8 mouse cellular contexts compared by ENCODE assay signal in genomic region chr10:58932151-58932773, GRCm38 (mm10).
DNase-seq lines count a peak whose midpoint lies in the region; ATAC-seq and TF ChIP-seq lines count a peak whose summit lies in the region.

No protein-coding gene starts in this region.

- peak overlapping the region; percentile 59 for H3K4me2 ChIP-seq in limb, embryonic 13.5 days (replicated peaks)
- H3K4me2 ChIP-seq in neural tube, embryonic 13.5 days = peak overlapping the region; percentile 45

- H3K9me3 ChIP-seq in heart, embryonic 10.5 days = no peaks in the 10 kb centered on the region
- no peaks in the 10 kb centered on the region for H3K9me3 ChIP-seq in limb, embryonic 13.5 days
- no peaks in the 10 kb centered on the region for H3K9me3 ChIP-seq in neural tube, embryonic 13.5 days

- DNase-seq in layer of hippocampus, adult 2 months (ENCODE audit: low spot score in 2 of 2) = no peak
- DNase-seq in layer of hippocampus, postnatal 14 days (ENCODE audit: low spot score in 2 of 2) = no peak
- DNase-seq in heart, embryonic 10.5 days (ENCODE audit: low spot score) = peak; percentile 89
- no peak for DNase-seq in thymus, postnatal 36 days
- no peak for DNase-seq in urinary bladder, postnatal 10 days (ENCODE audit: low spot score)
- DNase-seq in left cerebral cortex, adult 8-10 months (ENCODE audit: low spot score in 2 of 2) = no peak

- peaks cover 17% of the 10 kb centered on the region for H3K4me1 ChIP-seq in heart, embryonic 10.5 days
- H3K4me1 ChIP-seq in limb, embryonic 13.5 days = peaks cover 12% of the 10 kb centered on the region
- H3K4me1 ChIP-seq in neural tube, embryonic 13.5 days (replicated peaks) = peaks cover 53% of the 10 kb centered on the region

- peak overlapping the region; percentile 43; the same call in 1 of the 2 replicates for H3K9ac ChIP-seq in limb, embryonic 13.5 days
- H3K9ac ChIP-seq in neural tube, embryonic 13.5 days = peak overlapping the region; percentile 31; the same call in 1 of the 2 replicates

- no peaks in the 10 kb centered on the region for H3K36me3 ChIP-seq in heart, embryonic 10.5 days
- H3K36me3 ChIP-seq in limb, embryonic 13.5 days = no peaks in the 10 kb centered on the region
- no peaks in the 10 kb centered on the region for H3K36me3 ChIP-seq in neural tube, embryonic 13.5 days

- 15% methylated on average over 22 of the region's 22 CpGs for WGBS in heart, embryonic 10.5 days
- WGBS in limb, embryonic 13.5 days = 18% methylated on average over 22 of the region's 22 CpGs
- WGBS in neural tube, embryonic 13.5 days = 34% methylated on average over 22 of the region's 22 CpGs

- H3K27ac ChIP-seq in layer of hippocampus, adult 2 months = 0 out of 2 replicates have a peak overlapping the region, but pooled peaks have one; percentile 7
- no peak overlapping the region for H3K27ac ChIP-seq in heart, embryonic 10.5 days
- 0 out of 2 replicates have a peak overlapping the region, but pooled peaks have one; percentile 15 for H3K27ac ChIP-seq in limb, embryonic 13.5 days
- peak overlapping the region; percentile 74 for H3K27ac ChIP-seq in neural tube, embryonic 13.5 days (replicated peaks)

- ATAC-seq in limb, embryonic 13.5 days (ENCODE audit: low FRiP score, low read depth) = peak; percentile 68
- ATAC-seq in neural tube, embryonic 13.5 days (ENCODE audit: low read depth) = peak; percentile 66

- H3K4me3 ChIP-seq in layer of hippocampus, adult 2 months = peak overlapping the region; percentile 33; the same call in 1 of the 2 replicates
- H3K4me3 ChIP-seq in heart, embryonic 10.5 days = peak overlapping the region; percentile 48
- H3K4me3 ChIP-seq in limb, embryonic 13.5 days = peak overlapping the region; percentile 19
- peak overlapping the region; percentile 3 for H3K4me3 ChIP-seq in neural tube, embryonic 13.5 days

- no peak for TF ChIP-seq CTCF in layer of hippocampus, adult 2 months (conservative IDR thresholded peaks at IDR 0.05)

- H3K27me3 ChIP-seq in heart, embryonic 10.5 days (ENCODE audit: insufficient read depth, poor library complexity, severe bottlenecking) = peaks cover 77% of the 10 kb centered on the region
- H3K27me3 ChIP-seq in limb, embryonic 13.5 days = peaks cover 5% of the 10 kb centered on the region; the same call in 1 of the 2 replicates
- H3K27me3 ChIP-seq in neural tube, embryonic 13.5 days = no peaks in the 10 kb centered on the region
